Mouse (Mus musculus): ENCODE results near the gene Id4.

Id4 gene

GRCm38 (mm10) chr13:48260690-48261278 is at the start of gene Id4:
TSS of gene Id4 (plus strand) at chr13:48261228.
- DNase-seq = peak; percentile 87

GRCm38 (mm10) chr13:48227136-48227535 is 33.9 kb upstream of the Id4 start:
- peak; percentile 9 for DNase-seq

DNA sequence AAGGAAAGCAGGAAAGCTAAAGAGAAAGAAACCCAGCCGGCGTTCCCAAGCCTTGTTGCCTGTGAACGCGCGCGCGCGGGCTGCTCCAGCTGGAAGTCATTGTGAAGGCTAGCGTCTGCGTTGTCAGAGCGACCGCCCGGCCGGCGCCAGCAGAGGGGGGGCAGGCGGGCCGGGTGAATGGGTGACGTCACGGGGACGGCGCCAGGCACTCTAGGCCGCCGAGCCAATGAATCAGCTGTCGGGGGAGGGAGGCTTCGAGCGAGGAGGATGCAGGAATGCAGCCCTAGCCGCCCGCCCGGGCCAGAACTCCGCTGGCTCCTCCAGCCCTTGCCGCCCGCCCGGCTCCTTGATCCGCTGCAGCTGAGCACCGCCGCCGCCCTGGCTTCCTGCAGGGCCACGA is 33.3 kb upstream of the Id4 start:
- DNase-seq = peak; percentile 84

DNA sequence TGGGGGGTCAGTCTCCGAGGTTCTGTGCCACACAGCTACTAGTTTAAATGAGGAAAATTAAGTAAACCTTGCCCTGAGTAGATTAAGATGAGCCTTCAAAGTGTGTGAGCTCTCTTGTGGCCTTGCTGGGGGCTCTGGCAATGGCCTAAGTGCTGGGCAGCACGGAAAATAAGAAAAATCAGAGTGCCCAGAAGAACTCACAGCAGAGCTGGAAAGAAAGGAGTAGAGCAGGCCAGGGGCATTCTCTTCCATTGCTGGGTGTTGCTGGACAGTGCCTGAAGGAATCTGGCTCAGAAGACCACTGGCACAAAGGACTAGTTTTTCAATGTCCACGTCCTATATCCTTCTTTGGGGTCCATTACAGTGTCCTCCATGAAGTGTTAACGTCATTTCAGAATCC is 32.9 kb upstream of the Id4 start:
- DNase-seq = no peak

GRCm38 (mm10) chr13:48230996-48231395 is 30.0 kb upstream of the Id4 start:
- DNase-seq = no peak

DNA sequence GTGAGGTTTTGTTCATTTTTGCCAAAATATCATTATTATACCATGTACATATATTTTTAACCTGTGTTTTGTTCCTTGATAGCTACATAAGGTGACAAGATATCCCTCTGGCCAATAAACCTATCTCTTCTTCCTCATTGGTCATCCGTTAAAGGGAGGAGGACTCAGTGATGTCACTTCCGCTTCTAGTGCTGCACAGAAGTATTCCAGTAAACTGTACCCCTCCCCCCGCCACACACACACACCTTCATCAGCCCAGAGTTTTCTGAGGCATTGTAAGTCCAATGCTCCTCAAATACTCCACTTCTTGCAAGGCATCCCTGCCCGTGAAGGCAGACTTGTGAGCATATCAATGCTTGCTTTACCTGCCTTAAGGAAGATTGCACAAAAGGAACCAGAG is 24.6 kb upstream of the Id4 start:
- DNase-seq = no peak

GRCm38 (mm10) chr13:48236865-48237264 is 24.2 kb upstream of the Id4 start:
- DNase-seq = no peak

- no peak for DNase-seq
Measured at GRCm38 (mm10) chr13:48237516-48237915, 23.5 kb upstream of the Id4 start.

DNA sequence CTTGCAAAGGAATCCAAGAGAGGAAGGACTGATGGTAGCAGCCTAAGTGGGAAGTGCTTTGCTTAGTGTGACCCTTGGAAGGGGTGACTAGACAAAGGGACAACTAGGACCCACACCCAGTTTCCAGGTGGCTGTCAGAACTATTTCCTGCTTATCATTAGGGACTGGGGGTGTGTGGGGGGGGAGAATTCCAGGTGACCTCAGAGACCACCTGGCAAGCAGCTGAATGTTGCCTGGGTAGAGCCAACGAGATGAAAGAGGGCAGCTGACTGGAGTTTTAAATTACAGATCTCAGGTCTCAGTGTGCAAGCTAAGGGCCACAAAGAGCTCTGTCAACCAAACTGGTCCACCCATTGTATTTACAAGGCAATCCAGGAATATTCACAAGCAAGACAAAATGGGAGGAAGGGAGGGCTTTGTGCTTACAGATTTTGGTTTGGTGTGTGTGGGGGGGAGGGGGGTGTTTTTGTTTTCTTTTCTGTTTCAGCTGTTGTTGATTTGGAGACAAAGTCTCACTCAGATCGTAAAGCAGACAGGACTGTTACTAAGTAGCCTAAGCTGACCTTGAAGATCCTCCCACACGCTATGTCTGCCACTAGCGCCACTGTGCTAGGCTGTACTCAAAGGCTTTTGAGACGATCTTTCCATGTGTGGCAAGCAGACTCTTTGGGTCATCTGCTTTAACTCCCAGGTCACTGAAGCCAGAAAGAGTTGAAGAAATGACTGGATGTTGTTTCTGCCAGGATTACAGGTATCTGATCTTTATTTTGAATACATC is 15.6 kb upstream of the Id4 start:
- no peak for DNase-seq

GRCm38 (mm10) chr13:48252559-48252958 is 8.5 kb upstream of the Id4 start:
- no peak for DNase-seq

- DNase-seq = no peak
Measured at GRCm38 (mm10) chr13:48255026-48255425, 6.0 kb upstream of the Id4 start.

DNA sequence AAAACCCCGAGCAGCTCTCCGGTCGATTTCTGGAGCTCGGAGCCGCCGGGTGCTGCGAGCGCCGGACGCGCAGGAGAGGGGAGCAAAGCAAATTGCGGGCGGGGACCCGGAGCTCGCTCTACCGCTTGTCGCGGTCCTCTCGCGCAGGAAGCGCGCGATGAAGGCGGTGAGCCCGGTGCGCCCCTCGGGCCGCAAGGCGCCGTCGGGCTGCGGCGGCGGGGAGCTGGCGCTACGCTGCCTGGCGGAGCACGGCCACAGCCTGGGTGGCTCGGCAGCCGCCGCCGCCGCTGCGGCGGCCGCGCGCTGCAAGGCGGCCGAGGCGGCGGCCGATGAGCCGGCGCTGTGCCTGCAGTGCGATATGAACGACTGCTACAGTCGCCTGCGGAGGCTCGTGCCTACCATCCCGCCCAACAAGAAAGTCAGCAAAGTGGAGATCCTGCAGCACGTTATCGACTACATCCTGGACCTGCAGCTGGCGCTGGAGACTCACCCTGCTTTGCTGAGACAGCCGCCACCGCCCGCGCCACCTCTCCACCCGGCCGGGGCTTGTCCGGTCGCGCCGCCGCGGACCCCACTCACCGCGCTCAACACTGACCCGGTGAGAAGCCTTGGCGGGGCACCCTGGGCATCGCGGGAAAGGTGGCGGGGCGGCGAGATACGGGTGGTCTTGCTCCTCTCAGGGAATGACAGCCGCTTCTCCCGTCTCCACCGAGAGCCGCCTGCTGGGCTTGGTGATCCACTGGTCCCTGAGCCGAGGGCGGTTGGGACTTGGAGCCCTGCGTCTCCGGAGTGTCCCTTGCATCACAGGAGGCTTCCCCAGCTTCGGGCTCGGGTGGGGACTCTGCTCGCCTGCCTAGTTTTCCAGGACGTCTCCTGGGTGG is 553 bp downstream of the Id4 start:
- peak; percentile 33 for DNase-seq

GRCm38 (mm10) chr13:48262451-48262969 is 1.5 kb downstream of the Id4 start:
- DNase-seq = peak; percentile 18

GRCm38 (mm10) chr13:48265029-48265428 is 4.0 kb downstream of the Id4 start:
- DNase-seq = no peak

- DNase-seq = peak; percentile 3
Measured at GRCm38 (mm10) chr13:48273451-48274069, 12.5 kb downstream of the Id4 start.

DNA sequence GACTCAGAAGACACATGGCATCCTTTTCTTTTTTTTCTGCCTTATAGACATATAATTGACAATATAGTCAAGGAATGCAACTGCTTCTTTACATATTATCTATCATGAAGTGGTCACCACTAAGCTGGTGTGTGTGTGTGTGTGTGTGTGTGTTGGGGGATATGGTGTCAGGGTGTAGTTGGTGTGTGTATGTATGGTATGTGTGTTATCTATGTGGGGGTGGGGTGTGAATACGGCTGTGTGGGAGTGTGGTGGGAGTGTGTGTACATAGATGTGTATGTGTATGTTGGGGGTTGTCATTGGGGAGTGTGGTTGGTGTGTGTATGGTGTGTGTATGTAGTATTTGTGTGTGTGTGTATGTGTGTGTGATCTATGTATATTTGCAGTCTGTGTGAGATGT is 13.1 kb downstream of the Id4 start:
- DNase-seq = no peak

- DNase-seq = no peak
Measured at GRCm38 (mm10) chr13:48276981-48277380, 16.0 kb downstream of the Id4 start.

- no peak for DNase-seq
Measured at GRCm38 (mm10) chr13:48284426-48284825, 23.4 kb downstream of the Id4 start.

DNA sequence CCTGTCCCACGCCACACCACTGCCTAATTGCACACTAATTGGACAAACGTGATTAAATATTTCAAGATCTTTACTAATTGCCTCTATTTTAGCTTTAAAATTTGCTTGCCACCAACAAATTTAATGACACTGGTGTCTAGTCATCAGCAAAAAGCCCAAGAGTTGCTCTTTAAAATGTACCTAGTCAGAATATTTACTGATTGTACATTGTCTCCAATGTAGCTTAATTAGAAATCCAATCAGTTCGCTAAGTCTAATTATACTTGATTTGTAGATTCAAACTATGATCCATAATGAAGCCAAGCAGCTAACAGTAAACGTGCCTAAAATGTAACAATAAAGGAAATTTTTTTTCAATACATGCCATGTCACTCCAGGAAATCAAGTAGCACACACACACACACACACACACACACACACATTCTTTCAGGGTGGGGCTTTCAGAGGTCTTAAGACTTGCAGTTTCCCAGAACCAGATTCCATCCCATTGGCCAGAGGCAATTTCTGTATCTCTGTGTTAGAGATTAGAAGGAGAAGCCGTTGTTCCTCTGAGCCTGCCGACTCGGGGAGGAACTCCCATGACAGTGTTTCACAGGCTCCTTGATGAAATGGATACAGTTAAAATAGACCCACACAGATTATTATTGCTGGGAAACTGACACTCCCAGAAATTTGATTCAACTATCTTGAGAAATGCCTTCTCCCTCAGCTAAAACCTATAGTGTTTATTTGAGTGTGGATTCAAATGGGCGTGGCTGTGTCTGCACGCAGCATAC is 24.1 kb downstream of the Id4 start:
- no peak for DNase-seq

- no peak for DNase-seq
Measured at GRCm38 (mm10) chr13:48290427-48290826, 29.4 kb downstream of the Id4 start.

DNA sequence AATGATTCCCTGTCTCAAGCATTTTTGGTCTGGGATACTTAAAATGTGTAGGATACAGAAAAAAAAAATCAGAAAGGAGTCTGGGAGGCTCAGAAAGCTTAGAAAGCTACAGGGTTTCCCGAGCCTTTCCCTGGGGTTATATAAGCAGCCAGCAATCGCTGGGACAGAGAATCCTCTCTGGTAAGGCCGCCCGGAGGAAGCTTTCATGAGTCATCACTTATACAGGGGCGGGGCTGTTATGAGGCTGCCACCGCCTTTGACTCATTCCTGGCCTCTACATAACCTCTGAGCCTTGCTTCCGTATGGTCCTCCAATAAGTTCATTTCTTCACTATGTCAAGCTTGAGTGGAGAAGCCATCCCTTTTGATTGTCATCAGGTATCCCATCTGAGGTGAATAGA is 53.5 kb downstream of the Id4 start:
- no peak for DNase-seq

Measured in cerebellum, adult 8-10 months (tissue).